Mouse (Mus musculus): ENCODE results near the gene Phf21b.

Gene Phf21b

GRCm38 (mm10) chr15:84856006-84856995, at the start of gene Phf21b:
Gene Phf21b (minus strand): TSS chr15:84856049.
- DNase-seq = peak; percentile 99

GRCm38 (mm10) chr15:84903843-84904385, 48.1 kb upstream of the Phf21b start:
- DNase-seq = no peak

- DNase-seq = peak; percentile 87
Observed at GRCm38 (mm10) chr15:84898077-84898476, 42.2 kb upstream of the Phf21b start.

GRCm38 (mm10) chr15:84896664-84897063, 40.8 kb upstream of the Phf21b start:
- no peak for DNase-seq

- peak; percentile 96 for DNase-seq
Observed at GRCm38 (mm10) chr15:84896216-84896615, 40.4 kb upstream of the Phf21b start.

DNA sequence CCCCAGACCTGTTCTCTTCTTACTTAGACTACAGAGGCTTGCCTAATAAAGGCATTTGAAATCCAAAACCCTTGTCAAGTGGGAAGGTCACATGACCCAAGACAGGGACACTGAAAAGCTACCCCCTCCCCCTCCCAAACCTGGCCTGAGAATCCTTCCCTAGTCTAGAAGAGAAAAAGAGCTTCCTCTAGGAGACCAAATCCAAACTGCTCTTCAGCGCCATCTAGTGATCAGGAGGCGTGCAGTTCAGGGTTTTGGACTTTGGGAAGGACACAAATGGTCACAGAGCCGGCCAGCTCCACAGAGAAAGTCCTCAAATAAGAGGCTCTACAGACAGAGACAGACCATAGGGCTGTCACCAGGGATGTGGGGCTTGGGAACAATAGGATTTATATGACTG, 35.8 kb upstream of the Phf21b start:
- no peak for DNase-seq

DNA sequence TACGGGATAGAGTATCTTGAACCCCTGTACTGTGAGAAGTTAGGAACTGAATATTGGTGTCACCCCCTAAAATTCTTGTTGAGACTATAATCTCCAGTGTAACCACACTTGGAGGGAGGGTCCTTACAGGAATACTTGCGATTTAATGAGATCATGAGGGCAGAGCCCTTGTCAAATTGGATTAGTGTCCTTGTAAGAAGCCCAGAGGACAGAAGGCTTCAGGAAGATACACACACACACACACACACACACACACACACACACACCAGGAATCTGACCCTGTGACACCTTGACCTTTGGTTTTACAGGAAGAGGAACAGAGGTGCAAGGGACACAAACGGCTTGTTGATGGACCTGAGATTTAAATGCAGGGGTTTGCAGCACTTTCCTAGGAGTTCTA, 35.4 kb upstream of the Phf21b start:
- no peak for DNase-seq

- no peak for DNase-seq
Observed at GRCm38 (mm10) chr15:84888066-84888465, 32.2 kb upstream of the Phf21b start.

- DNase-seq = no peak
Observed at GRCm38 (mm10) chr15:84877029-84877815, 21.4 kb upstream of the Phf21b start.

DNA sequence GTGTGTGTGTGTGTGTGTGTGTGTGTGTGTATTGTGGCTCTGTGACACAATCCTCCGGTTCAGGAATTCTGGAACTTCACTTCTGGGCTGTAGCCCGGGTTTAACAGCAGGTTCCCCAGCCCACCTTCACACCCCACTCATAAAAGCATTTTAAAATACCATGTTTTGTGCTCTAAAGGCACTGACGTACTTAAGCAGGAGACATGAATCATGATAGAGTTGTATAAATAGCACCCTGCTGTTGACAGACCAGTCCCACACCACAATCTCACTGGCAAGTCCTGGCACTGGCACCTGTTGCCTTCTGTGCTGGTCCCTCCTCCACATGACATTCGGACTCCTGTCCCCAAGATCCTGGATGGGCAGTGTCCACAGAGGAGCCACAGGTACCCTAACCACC, 18.0 kb upstream of the Phf21b start:
- DNase-seq = no peak

- no peak for DNase-seq
Observed at GRCm38 (mm10) chr15:84873079-84873478, 17.2 kb upstream of the Phf21b start.

GRCm38 (mm10) chr15:84871802-84872201, 16.0 kb upstream of the Phf21b start:
- DNase-seq = peak; percentile 92

- DNase-seq = no peak
Observed at GRCm38 (mm10) chr15:84861911-84862310, 6.1 kb upstream of the Phf21b start.

DNA sequence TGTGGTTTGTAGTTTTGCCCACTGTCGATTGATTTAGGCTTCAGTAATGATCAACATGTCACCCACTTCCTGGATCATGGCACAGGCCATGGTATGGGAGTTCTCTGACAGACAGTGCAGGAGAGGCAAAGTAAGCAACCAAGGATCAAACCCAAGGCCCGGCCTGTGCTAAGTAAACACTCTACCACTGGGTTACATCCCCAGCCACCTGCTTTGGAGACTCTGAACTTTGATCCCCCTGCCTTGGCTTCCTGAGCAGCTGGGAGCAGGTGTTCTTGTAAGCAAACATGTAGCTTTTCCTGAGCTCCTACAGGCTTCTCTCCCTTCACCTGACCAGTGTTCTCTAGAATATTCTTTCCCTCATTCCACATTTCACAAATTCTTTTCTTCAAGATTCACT, 1.8 kb upstream of the Phf21b start:
- DNase-seq = no peak

DNA sequence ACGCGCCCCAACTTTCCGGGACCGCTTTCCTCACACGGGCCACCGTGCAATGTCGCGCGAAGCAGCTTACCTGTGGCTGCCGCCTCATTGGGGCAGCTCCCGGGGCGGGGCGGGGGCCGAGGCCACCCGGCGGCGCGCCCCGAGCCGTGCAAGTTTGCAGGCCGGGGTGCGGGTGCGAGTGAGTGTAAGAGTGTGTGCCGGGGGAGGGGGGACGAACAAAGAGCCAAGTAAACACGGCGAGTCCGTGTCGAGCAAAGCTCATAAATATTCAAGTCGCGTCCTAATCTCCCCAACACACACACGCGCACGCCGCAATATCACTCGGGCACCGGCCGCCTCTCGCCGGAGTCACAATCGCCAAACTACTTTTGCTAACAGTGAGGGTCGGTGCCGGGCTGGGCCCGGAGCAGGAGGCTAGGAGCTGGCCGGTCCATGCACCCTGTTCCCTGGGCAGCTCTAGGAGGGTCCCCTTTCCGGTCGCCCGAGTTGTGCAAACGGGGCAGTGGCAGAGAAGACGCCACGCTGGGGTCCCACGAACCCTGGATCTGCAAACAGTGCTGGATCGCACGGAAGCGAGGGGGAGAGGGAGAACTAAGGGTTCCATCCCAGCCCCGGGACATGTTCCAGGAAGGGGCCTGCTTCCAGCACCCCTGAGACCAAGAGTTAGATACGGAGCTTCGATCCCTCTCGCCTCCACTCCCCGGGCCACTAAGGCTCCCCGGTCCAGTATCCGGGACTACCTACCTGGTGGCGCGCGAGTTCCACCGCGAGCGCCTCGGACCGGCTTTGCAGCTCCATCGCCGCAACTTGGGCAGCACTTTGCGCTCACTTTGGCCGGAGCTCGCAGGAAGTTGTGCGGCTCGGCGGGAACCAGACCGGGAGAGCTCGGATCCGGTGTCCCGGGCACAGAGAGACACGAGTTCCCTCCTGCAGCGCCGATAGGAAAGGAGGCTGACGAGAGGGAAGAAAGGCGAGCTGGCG, 638 bp downstream of the Phf21b start:
- peak; percentile 95 for DNase-seq

DNA sequence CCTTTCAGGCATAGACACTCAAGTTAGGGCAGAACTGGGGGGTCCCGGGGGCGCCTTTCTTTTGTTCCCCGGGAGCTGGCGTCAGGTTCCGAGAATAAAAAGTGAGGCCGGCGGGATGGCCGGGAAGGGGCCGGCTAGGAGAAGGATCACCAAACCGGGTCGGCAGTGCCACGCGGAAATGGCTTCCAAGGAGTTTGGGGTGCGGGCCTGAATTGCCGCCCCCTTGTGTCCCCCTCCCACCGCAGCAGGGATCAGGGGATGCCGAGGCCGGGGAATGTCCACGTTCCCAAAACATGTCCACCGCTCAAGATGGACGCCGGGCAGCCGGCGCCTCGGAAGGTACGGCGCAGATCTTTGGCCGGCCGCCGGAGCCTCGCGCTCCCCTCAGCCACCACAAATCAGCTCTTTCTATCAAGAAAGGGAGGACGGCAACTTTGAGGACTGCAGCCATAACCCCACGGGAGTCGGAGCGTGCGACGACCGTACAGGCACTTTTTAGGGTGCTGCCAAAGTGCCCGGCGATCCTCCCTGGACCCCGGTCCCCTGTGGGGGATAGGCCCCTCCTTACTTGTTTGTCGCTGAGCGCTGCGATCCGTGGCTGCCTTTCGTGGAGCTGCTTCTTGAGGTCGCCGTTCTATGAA, 1.6 kb downstream of the Phf21b start:
- DNase-seq = no peak

DNA sequence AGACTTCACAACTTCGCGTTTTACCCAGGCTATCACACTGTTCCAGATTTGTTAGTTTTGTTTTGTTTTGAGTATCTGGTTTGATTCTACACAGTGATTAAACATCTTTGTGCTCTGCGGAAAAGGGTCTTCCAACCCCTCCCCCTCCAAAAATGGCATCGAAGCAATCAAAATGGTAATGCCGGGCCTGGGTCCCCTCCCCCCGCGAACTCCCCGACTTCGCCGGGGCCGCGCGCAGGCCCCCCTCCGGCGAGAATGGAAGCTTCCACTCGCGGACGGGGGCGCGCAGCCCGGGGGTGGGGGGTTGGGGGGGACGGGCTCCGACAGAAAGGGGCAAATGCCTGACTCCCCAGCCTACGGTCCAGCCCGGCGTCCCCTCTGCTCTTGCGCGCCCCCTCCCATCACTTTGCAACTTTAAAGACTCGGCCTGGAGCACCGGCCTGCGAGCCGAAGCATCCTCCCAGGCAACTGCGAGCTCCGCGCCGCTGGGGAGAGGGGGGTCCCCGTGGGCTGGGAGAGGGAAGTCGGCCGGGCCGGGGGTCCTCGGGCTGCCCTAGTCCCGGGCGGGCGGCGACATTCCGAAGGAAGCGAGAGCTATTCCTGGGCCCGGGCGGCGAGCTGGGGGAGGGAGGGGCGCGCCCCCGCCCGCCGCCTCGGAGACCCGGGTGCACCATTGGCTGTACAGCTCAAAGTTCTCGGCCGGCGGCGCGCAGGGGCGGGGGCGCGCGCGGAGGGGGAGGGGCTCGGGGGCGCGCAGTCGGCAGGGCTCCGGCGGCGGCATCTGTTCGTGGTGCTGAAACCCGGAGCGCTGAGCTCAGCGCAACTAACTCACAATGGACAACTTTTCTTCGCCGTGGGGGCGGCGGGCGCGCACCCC, 2.4 kb downstream of the Phf21b start:
- peak; percentile 99 for DNase-seq

- DNase-seq = peak; percentile 95
Observed at GRCm38 (mm10) chr15:84852457-84853070, 3.3 kb downstream of the Phf21b start.

DNA sequence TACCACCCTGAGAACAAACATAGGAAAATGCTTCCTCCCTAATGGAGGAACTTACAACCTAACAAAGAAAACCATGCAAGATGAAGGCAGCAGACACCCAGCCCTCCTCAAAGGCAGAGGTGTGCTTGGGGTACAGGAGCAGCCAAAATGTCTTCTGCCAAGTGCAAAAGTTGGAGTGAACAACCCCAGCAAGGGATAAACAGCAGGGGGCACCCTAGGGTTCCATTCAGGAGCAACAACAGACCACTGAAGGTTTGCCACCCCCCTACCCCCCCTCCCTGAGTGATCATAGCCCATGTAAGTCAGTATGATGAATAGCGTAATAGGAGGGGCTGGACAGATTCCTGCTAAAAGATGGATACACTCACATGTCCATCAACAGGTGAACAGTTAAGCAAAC, 5.5 kb downstream of the Phf21b start:
- DNase-seq = no peak

DNA sequence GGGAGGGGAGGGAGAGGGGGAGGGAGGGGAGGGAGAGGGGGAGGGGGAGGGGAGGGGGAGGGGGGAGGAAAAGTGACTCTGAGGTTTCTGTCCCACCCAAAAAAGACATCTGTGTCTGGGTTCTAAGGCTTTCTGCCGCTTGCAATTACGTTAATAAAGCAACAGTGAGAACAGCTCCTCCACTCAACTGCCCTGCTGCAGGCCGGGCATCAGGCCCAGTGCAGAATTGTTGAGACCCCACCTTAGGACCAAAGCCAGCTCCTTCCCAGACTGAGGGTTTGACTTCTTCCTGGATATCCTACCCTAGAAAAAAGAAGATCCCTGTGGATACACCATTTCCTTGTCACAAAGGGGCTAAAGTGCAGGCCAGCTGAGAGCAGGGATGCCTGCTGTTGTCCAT, 9.6 kb downstream of the Phf21b start:
- DNase-seq = no peak

Measured in heart, adult 11 months (tissue).